Mouse (Mus musculus) liver, adult 2 months (tissue): ENCODE data around the gene Grwd1.

Experiments
- CTCF ChIP-seq: fragments of 200-500 bp; IDR thresholded peaks from 2 replicates; pipeline ENCODE4 v1.5.1; 2011; ENCODE audit warnings: low read depth, low read length, control low read depth
- POLR2A ChIP-seq: fragments of 200-500 bp; IDR thresholded peaks from 2 replicates; pipeline ENCODE4 v1.6.1; 2011; ENCODE audit warnings: low read length, control low read depth; ENCODE audit not compliant: insufficient read depth; ENCODE audit errors: extremely low read depth

DNA sequence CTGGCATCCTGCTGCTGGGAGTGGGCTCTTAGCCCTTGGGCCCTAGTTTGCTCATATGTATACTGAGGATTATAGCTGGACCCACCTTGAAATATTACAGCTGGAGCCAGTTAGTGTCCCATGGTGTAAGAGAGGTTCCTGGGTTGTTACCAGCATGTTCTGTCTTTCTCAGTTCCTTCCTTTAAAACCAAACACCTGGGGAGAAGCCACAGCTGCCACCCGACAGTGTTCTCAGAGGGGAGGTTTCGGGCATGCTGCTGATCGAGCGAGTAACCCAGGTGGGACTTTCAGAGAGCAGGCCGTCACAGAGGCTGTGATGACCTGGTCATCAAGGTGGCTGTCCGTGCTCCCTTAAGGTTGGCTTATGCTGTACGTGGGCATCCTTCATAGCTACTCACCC lies 46.2 kb upstream of the Grwd1 start:
- TF ChIP-seq CTCF = no peak
- TF ChIP-seq POLR2A = no peak
